Mouse (Mus musculus) liver, embryonic 14.5 days (tissue): ENCODE measurements around the gene Chd2. TPM values are rescaled to one million over a fixed set of nuclear protein-coding genes. Genes with fewer than 3 reads are reported as not detected.

ENCODE experiments used
- ATAC-seq: fragments of 200-750 bp; cut with Nextera tagmentation; 2 replicates; pipeline ENCODE4 v1.8.0; 2017; ENCODE audit warnings: moderate number of reproducible peaks, mild to moderate bottlenecking, moderate library complexity; ENCODE audit not compliant: insufficient read depth
- DNase-seq, 3 experiments: peaks; one replicate each; pipeline ENCODE4 v3.0.0-alpha.2; 2012 to 2013; ENCODE audit warnings: low read depth in 3 of 3, low spot score in 3 of 3
- H3K27ac ChIP-seq: fragments of 300-500 bp; sonication (generic); 2 replicates; pipeline ENCODE4 v1.5.1; 2014; ENCODE audit warnings: moderate library complexity, mild to moderate bottlenecking, control low read depth, inconsistent platforms
- H3K27me3 ChIP-seq: fragments of 300-500 bp; sonication (generic); 2 replicates; pipeline ENCODE4 v1.6.1; 2014; ENCODE audit warnings: mild to moderate bottlenecking, low read length, moderate library complexity; ENCODE audit not compliant: control insufficient read depth, insufficient read depth
- H3K36me3 ChIP-seq: fragments of 300-500 bp; sonication (generic); replicated peaks from 2 replicates; pipeline ENCODE4 v1.6.1; 2014; ENCODE audit warnings: low read depth; ENCODE audit not compliant: control insufficient read depth, insufficient read depth
- H3K4me1 ChIP-seq, 2 experiments: fragments of 200-500 bp in 1 of 2; fragments of 300-500 bp in 1 of 2; sonication (generic) in 1 of 2; replicated peaks; 2 replicates each; pipeline ENCODE4 v1.6.1; 2012 to 2014; ENCODE audit warnings: antibody characterized with exemption in 1 of 2, inconsistent platforms in 1 of 2, low read length in 1 of 2; ENCODE audit not compliant: control insufficient read depth in 2 of 2, insufficient read depth in 2 of 2
- H3K4me2 ChIP-seq: fragments of 300-500 bp; sonication (generic); 2 replicates; pipeline ENCODE4 v1.6.1; 2014; ENCODE audit warnings: low read depth, mild to moderate bottlenecking, control low read depth, moderate library complexity
- H3K4me3 ChIP-seq, 2 experiments: fragments of 200-500 bp in 1 of 2; fragments of 300-500 bp in 1 of 2; sonication (generic) in 1 of 2; 2 replicates each; pipeline ENCODE4 v1.5.1; 2012 to 2014; ENCODE audit warnings: low read depth in 2 of 2, low read length in 2 of 2, mild to moderate bottlenecking in 2 of 2, control low read depth in 1 of 2, inconsistent platforms in 1 of 2, moderate library complexity in 1 of 2; ENCODE audit not compliant: insufficient read depth in 1 of 2
- H3K9ac ChIP-seq: fragments of 300-500 bp; sonication (generic); replicated peaks from 2 replicates; pipeline ENCODE4 v1.6.1; 2014; ENCODE audit warnings: mild to moderate bottlenecking, control low read depth, moderate library complexity
- H3K9me3 ChIP-seq: fragments of 300-500 bp; sonication (generic); 2 replicates; pipeline ENCODE4 v1.6.1; 2016; ENCODE audit warnings: low read length, mixed read lengths; ENCODE audit not compliant: control insufficient read depth
- CTCF ChIP-seq: IDR thresholded peaks from 2 replicates; pipeline ENCODE4 v1.5.1; 2016; ENCODE audit warnings: antibody characterized with exemption, low read depth, control low read depth
- EP300 ChIP-seq: IDR thresholded peaks from 2 replicates; pipeline ENCODE4 v1.6.1; 2016; ENCODE audit warnings: antibody characterized with exemption, low read depth
- WGBS: fragments of 180-500 bp; shearing (Covaris S2); extraction: QIAGEN DNeasy Blood & Tissue Kit; methylation state at CpG from one replicate; pipeline ENCODE4 v1.1.7; 2014; ENCODE audit not compliant: insufficient replicate concordance; 5-methylcytosine and 5-hydroxymethylcytosine counted together
- polyA plus RNA-seq, 2 experiments: library from polyadenylated mRNA; depleted of rRNA in 1 of 2; stranded (reverse) in 1 of 2; unstranded in 1 of 2; fragments of >200 nt; fragmentation: Nextera tagmentation in 1 of 2; extraction: Ambion mirVana in 1 of 2; gene quantifications; 2 replicates each; pipeline versions ENCODE4 v1.2.1 to v1.2.3; 2012 to 2014

Gene Chd2
- polyA plus RNA-seq, 2 experiments, result 12.0 to 14.8 TPM

DNA sequence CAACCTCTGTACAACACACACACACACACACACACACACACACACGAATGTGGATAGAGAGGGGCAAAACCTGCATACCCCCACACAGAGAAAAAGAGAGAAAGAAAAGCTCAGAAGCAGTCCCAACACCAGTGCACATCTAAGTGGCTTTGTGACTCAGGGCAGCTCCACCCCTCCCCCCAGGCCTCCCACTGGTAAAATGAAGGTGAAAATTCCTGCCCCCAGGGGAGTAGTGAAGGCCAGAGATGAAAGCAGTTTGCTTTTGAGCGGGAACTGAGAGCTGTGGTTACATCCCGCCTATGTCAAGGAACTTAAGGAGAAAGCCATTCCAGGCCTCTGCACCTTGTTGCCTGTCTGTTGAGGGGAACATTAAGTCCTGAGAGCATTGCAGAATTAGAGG is 138.1 kb downstream of the Chd2 start:
- ATAC-seq (no peak), DNase-seq (no peak)
- Histone ChIP-seq H3K9ac (no peak overlapping the region), H3K9me3 (no peaks in the 10 kb centered on the region), H3K36me3 (no peaks in the 10 kb centered on the region), H3K27ac (no peak overlapping the region), H3K4me1 (no peaks in the 10 kb centered on the region), H3K27me3 (peaks cover 23% of the 10 kb centered on the region), H3K4me2 (no peak overlapping the region), H3K4me3 (no peak overlapping the region)
- WGBS, result 40% methylated on average over 3 of the region's 3 CpGs
- TF ChIP-seq EP300, result no peak
- TF ChIP-seq CTCF, result no peak

DNA sequence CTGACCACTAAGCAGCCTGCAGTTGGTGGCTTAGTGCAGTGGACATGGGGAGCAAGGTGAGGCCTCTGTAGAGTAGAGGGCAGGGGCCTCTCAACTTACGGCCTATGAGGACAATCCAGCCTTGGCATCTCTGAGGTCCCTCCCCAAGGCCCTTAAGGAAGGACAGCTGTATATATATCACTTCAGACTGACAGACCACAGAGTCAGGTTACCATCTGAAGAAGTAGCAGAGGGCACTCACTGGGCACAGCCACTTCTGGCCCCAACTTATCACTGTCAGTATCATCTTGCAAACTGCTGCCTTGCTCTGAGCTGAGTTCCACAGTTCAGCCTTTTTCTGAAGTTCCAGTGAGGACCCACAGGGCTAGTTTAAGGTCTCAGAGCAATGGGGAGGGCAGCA is 139.0 kb downstream of the Chd2 start:
- 62% methylated on average over 1 of the region's 1 CpGs for WGBS
- DNase-seq (no peak), ATAC-seq (no peak)
- H3K9ac ChIP-seq, result no peak overlapping the region
- TF ChIP-seq CTCF (no peak), EP300 (no peak)
- H3K4me2 ChIP-seq, result no peak overlapping the region
- H3K27ac ChIP-seq, result no peak overlapping the region
- H3K36me3 ChIP-seq, result no peaks in the 10 kb centered on the region
- H3K4me3 ChIP-seq, result no peak overlapping the region
- no peaks in the 10 kb centered on the region for H3K4me1 ChIP-seq
- H3K27me3 ChIP-seq, result peaks cover 23% of the 10 kb centered on the region
- no peaks in the 10 kb centered on the region for H3K9me3 ChIP-seq

DNA sequence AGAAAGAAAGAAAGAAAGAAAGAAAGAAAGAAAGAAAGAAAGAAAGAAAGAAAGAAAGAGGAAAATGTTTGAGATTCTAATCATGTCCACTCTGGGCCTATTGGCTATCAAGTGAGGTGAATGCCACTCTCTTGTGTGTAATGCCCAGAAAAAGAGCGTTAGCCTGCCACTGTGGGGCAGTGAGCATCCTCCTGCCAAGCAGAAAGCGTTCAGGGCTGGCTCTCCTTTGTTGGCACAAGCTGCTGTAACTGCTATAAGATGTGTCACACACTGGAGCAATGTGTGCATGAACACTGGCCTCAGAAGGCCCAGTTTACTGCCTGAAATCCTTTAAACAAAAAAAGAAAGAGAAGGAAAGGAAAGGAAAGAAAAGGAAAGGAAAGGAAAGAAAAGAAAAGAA is 139.5 kb downstream of the Chd2 start:
- Histone ChIP-seq H3K9ac (no peak overlapping the region), H3K36me3 (no peaks in the 10 kb centered on the region), H3K9me3 (no peaks in the 10 kb centered on the region), H3K4me3 (no peak overlapping the region), H3K4me1 (no peaks in the 10 kb centered on the region), H3K4me2 (no peak overlapping the region), H3K27ac (no peak overlapping the region), H3K27me3 (peaks cover 23% of the 10 kb centered on the region)
- ATAC-seq (no peak), DNase-seq (no peak)
- no peak for TF ChIP-seq EP300
- no peak for TF ChIP-seq CTCF
- WGBS, result 44% methylated on average over 2 of the region's 2 CpGs

DNA sequence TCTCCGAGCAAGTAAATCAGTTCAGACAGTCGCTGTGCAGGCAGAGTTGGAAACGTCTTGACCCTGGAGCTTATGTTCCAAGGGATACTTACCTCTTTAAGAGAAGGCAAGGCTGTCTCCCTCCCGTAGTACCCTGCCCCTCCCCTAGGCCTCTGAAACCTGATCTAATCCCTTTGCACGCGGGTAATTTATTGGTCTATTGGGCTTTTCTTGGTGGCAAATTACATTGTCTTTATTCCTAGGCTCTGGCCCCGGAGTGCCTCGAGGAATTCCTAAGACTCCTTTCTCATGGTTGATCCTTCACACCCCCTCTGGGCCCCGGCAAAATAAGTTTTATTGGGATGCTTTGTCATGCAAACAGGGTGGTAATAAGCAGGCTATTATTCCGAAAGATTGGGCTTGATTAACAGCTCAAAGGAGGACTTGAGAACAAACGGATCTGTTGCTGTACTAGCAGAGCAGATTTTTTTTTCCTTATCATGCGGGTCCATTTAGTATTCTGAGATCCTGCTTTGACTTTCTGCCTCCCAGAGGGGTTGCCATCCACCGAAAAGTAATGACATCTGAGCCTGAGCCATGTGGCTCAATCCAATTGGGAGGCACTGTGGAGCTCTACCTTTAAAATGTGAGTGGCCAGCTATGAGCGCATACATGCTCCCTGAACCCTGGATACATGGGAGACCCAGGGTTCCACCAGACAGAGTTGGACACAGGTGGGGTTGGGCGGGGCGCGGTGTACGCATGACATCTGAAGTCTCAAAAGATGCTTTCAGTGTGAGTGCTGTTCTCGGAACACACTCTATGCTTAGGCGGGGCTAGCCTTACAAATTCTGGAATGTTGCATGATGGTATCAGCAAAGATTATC is 141.3 kb downstream of the Chd2 start:
- Histone ChIP-seq H3K4me2 (no peak overlapping the region; the same call in 1 of the 2 replicates), H3K9ac (no peak overlapping the region), H3K9me3 (no peaks in the 10 kb centered on the region), H3K4me3 (no peak overlapping the region), H3K27ac (no peak overlapping the region), H3K36me3 (no peaks in the 10 kb centered on the region), H3K27me3 (peaks cover 23% of the 10 kb centered on the region), H3K4me1 (no peaks in the 10 kb centered on the region)
- DNase-seq (no peak), ATAC-seq (no peak)
- TF ChIP-seq EP300, result no peak
- no peak for TF ChIP-seq CTCF
- 12% methylated on average over 20 of the region's 20 CpGs for WGBS

DNA sequence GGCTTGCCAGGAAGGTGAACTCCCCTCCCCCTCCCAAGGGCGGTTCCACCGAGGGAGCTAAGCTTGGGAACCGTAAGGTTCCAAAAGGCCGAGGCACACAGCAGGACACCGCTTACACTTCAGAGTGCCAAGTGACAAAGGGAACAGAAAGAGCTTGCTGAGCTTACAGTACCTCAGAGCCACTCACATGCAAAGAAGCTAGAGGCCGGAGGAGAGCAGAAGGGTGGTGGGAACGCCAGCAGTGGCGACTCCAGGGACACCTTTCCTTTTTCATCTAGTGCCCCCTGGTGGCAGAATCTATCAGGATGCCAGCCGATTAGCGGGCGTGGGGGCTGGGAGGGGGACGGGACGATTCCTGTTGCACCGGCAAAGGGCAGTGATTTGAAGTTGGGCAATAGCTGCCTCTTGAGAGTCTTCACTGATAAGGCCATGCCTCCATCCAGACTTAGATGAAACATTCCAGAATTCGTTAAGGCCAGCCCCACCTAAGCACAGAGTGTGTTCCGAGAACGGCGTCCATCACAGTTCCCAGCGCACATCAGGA is 142.1 kb downstream of the Chd2 start:
- no peak overlapping the region for H3K27ac ChIP-seq
- peak overlapping the region; percentile 25 for H3K4me2 ChIP-seq
- DNase-seq, result peak in 1 of 3 experiments; percentile 7
- H3K4me3 ChIP-seq, result no peak overlapping the region
- no peak for ATAC-seq
- WGBS, result 2% methylated on average over 19 of the region's 19 CpGs
- TF ChIP-seq EP300, result no peak
- TF ChIP-seq CTCF, result peak; percentile 80
- no peaks in the 10 kb centered on the region for H3K9me3 ChIP-seq
- H3K4me1 ChIP-seq, result no peaks in the 10 kb centered on the region
- no peak overlapping the region for H3K9ac ChIP-seq
- no peaks in the 10 kb centered on the region for H3K36me3 ChIP-seq
- peaks cover 23% of the 10 kb centered on the region for H3K27me3 ChIP-seq
